Mouse (Mus musculus) left cerebral cortex, adult 11 months (tissue): ENCODE results near the gene Lpar3.

Experiments
- DNase-seq: peaks from one replicate; pipeline ENCODE4 v3.0.0; 2022; ENCODE audit warnings: low spot score

Lpar3 gene

DNA sequence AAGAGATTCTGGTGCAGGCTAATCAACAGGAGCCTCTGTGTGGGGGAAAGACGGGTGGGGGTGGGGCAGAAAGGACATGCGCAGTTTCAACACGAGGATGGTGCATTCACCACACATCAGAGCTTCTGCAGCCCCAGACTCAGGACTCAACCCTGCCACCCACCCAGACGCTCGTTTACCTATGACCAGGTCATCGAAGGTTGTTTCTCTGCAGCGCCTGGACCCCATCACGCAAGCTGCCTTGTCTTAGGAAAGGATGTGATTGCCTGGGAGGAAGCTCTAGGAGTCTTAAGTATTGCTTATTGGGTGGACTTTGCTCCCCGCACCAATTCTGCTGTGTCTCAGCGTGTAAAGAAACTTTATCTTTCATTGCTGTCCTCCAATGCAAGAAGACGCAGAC, 40.1 kb downstream of the Lpar3 start:
- DNase-seq, result no peak

DNA sequence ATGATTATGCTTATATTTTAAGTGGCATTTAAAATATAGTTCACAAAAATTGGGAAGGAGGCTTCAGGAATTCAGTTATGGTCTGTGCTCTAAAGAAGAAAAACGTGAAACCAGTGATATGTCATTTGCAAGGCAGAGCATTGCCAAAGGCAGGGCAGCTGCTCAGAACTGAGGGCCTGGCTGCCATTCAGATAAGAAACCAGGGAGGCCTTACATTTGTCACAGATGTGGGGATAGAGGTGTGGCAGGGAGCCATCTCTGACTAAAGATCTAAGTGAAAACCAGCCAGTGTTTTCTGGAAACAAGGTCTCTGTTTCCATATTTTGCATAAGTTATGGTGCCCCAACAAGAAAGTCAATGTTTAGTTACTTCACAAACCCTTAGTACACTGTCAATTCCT, 41.8 kb downstream of the Lpar3 start:
- DNase-seq, result no peak

- DNase-seq, result no peak
Observed at GRCm38 (mm10) chr3:146264146-146264545, 43.4 kb downstream of the Lpar3 start.

GRCm38 (mm10) chr3:146265545-146266130, 44.9 kb downstream of the Lpar3 start:
- DNase-seq, result no peak

- DNase-seq, result peak; percentile 13
Observed at GRCm38 (mm10) chr3:146268024-146268801, 47.5 kb downstream of the Lpar3 start.

- DNase-seq, result no peak
Observed at GRCm38 (mm10) chr3:146274503-146274902, 53.7 kb downstream of the Lpar3 start.

DNA sequence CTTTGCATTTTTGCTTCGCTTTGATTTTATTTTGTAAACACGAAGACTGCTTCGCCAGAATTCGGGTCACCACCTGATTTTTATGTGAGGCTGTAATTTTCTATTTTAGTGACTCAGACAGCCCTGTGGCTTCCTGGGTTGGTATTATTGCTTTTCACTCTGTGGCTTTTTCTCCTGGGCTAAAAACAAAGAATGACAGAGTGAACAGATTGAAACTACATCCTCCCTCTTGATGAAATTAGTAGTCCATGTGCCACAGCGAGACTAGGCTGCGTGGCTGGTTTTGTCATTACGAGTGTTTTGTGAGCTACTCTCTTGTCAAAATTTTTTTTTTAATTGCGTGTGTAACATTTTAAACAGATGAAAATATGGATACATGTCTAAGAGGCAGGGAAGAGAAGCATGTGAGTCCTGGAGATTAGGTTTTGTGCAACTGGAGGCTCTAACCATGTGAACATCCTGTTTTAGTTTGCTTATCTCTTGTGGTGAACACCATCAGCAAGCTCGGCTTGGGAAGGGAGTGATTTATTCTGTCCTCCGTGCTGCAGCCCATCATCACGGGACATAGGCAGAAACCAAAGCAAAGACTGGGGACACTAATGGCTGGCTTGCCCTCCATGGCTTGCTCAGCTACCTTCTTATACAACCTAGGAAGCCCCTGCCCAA, 54.7 kb downstream of the Lpar3 start:
- DNase-seq, result no peak

- DNase-seq, result no peak
Observed at GRCm38 (mm10) chr3:146276026-146276409, 55.3 kb downstream of the Lpar3 start.

- no peak for DNase-seq
Observed at GRCm38 (mm10) chr3:146276991-146277390, 56.2 kb downstream of the Lpar3 start.

- DNase-seq, result no peak
Observed at GRCm38 (mm10) chr3:146277456-146277855, 56.7 kb downstream of the Lpar3 start.

- no peak for DNase-seq
Observed at GRCm38 (mm10) chr3:146278195-146279140, 57.7 kb downstream of the Lpar3 start.

GRCm38 (mm10) chr3:146283732-146284361, 63.1 kb downstream of the Lpar3 start:
- DNase-seq, result no peak

DNA sequence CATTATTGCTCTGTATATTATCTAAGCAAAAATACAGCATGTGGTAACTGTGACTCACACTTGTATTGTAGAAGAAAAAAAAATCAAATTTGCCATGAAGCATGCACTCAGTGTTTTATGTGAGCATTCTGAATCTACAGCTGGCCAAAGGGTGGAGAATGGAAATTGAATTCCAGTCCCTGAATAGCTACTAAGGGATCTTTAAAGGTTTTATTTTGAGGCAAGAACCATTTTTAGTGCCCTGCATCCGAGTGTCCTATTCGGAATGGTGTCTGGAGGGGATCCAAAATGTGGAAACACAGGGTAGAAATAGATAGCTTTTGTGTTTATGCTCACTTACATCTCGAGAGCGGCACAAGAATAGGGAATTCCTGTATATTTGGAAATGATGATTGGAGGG, 65.4 kb downstream of the Lpar3 start:
- no peak for DNase-seq

GRCm38 (mm10) chr3:146291928-146292327, 71.2 kb downstream of the Lpar3 start:
- no peak for DNase-seq

GRCm38 (mm10) chr3:146292515-146292914, 71.8 kb downstream of the Lpar3 start:
- no peak for DNase-seq

- DNase-seq, result no peak
Observed at GRCm38 (mm10) chr3:146302451-146302850, 81.7 kb downstream of the Lpar3 start.

DNA sequence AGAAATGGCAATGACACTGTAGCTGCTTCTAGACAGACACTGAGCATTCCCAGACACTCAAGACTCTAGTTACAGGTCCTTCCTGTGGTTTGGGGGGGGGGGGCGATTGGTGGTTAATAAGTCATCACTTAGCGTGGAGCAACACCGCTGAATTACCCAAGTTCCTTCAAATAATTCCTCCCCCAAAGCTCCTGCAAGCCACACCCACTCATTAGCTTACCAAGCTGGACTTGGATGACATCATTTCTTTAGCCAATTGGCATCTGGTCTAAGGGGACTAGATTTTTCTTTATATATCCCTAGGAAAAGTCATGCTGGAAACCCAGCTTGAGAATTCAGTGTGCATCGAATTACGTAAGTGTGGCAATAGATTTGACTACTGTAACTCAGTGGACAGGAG, 82.4 kb downstream of the Lpar3 start:
- DNase-seq, result no peak

GRCm38 (mm10) chr3:146304556-146305405, 84.0 kb downstream of the Lpar3 start:
- DNase-seq, result no peak

GRCm38 (mm10) chr3:146307341-146307740, 86.6 kb downstream of the Lpar3 start:
- DNase-seq, result no peak

GRCm38 (mm10) chr3:146307886-146308285, 87.1 kb downstream of the Lpar3 start:
- DNase-seq, result no peak

GRCm38 (mm10) chr3:146309586-146309985, 88.8 kb downstream of the Lpar3 start:
- no peak for DNase-seq
